Mouse (Mus musculus) lung, embryonic 16.5 days (tissue): ENCODE data around the gene Tbcd. TPM values are rescaled to one million over a fixed set of nuclear protein-coding genes. Genes with fewer than 3 reads are reported as not detected.

ENCODE experiments used
- ATAC-seq: fragments of 200-750 bp; cut with Nextera tagmentation; 2 replicates; pipeline ENCODE4 v1.8.0; 2017; ENCODE audit warnings: low read depth, mild to moderate bottlenecking, moderate library complexity
- H3K27ac ChIP-seq: fragments of 300-500 bp; sonication (generic); 2 replicates; pipeline ENCODE4 v1.5.1; 2014; ENCODE audit warnings: mild to moderate bottlenecking, control low read depth, low read length
- H3K27me3 ChIP-seq: fragments of 300-500 bp; sonication (generic); 2 replicates; pipeline ENCODE4 v1.6.1; 2014; ENCODE audit warnings: low read depth, low read length, mixed read lengths; ENCODE audit not compliant: control insufficient read depth, insufficient read depth
- H3K36me3 ChIP-seq: fragments of 300-500 bp; sonication (generic); 2 replicates; pipeline ENCODE4 v1.6.1; 2014; ENCODE audit warnings: low read length; ENCODE audit not compliant: control insufficient read depth, insufficient read depth
- H3K4me1 ChIP-seq: fragments of 300-500 bp; sonication (generic); replicated peaks from 2 replicates; pipeline ENCODE4 v1.6.1; 2014; ENCODE audit warnings: low read length, mixed read lengths; ENCODE audit not compliant: control insufficient read depth, insufficient read depth
- H3K4me2 ChIP-seq: fragments of 300-500 bp; sonication (generic); 2 replicates; pipeline ENCODE4 v1.6.1; 2014; ENCODE audit warnings: low read depth, low read length, control low read depth
- H3K4me3 ChIP-seq: fragments of 300-500 bp; sonication (generic); 2 replicates; pipeline ENCODE4 v1.5.1; 2014; ENCODE audit warnings: mild to moderate bottlenecking, low read length, control low read depth
- H3K9ac ChIP-seq: fragments of 300-500 bp; sonication (generic); 2 replicates; pipeline ENCODE4 v1.6.1; 2014; ENCODE audit warnings: low read length, control low read depth
- H3K9me3 ChIP-seq: fragments of 300-500 bp; sonication (generic); 2 replicates; pipeline ENCODE4 v1.6.1; 2016; ENCODE audit warnings: low read length; ENCODE audit not compliant: control insufficient read depth
- WGBS: fragments of 180-500 bp; shearing (Covaris S2); extraction: QIAGEN DNeasy Blood & Tissue Kit; methylation state at CpG from one replicate; pipeline ENCODE4 v1.1.7; 2014; 5-methylcytosine and 5-hydroxymethylcytosine counted together
- polyA plus RNA-seq: library from polyadenylated mRNA; unstranded; fragments of >200 nt; fragmentation: Nextera tagmentation; extraction: Ambion mirVana; gene quantifications from 2 replicates; pipeline ENCODE4 v1.2.1, GENCODE M21; 2015

The Tbcd gene
- polyA plus RNA-seq, 1 experiment from 2014 or later: 31.6 TPM

DNA sequence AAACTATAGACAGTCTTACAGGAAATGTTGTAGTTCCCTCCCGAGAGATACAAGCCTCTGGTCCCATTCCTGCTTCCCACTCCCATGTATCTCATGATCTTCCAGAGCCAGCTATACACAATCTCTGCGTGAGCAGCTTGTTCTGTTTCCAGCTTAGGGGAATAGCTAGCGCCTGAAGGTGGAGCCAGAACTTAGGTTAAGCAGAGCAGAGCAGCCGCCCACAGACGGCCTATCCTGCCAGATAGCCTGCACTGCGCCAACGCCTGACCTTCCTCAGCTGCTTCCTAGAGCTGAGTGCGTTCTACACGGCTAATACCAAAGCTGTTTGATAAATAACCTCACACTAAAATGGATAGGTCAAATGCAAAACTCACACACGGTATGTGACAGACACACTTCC lies 198.2 kb downstream of the Tbcd start:
- H3K27me3 ChIP-seq: no peaks in the 10 kb centered on the region
- ATAC-seq: peak; percentile 47; the same call in 1 of the 2 replicates
- no peak overlapping the region for H3K9ac ChIP-seq
- no peak overlapping the region for H3K27ac ChIP-seq
- H3K4me1 ChIP-seq: 0 out of 2 replicates have a peak, but pooled peaks cover 3% of the 10 kb centered on the region
- H3K36me3 ChIP-seq: 0 out of 2 replicates have a peak, but pooled peaks cover 3% of the 10 kb centered on the region
- no peak overlapping the region for H3K4me2 ChIP-seq
- 47% methylated on average over 10 of the region's 10 CpGs for WGBS
- H3K4me3 ChIP-seq: no peak overlapping the region
- no peaks in the 10 kb centered on the region for H3K9me3 ChIP-seq

DNA sequence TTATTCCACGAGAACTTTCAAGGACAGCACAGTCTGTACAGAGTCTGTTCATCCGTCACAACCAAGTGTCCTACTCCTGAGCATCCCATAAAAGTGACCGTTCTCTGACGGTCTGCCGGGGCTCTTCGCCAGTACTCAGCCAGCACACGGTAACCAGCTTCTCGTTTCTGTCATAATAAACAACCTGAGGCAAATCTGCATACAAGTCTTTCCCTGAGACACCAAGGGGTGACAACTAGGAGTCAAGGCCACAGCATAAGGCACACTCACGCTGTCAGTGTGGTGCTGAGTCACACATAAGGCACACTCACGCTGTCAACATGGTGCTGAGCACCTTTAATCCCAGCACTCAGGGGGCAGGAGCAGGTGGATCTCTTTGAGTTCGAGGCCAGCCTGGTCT lies 198.9 kb downstream of the Tbcd start:
- Histone ChIP-seq H3K9me3 (no peaks in the 10 kb centered on the region), H3K9ac (no peak overlapping the region), H3K27ac (no peak overlapping the region), H3K36me3 (0 out of 2 replicates have a peak, but pooled peaks cover 3% of the 10 kb centered on the region), H3K4me1 (0 out of 2 replicates have a peak, but pooled peaks cover 3% of the 10 kb centered on the region), H3K4me3 (no peak overlapping the region), H3K4me2 (no peak overlapping the region), H3K27me3 (no peaks in the 10 kb centered on the region)
- no peak for ATAC-seq
- WGBS: 86% methylated on average over 11 of the region's 11 CpGs

DNA sequence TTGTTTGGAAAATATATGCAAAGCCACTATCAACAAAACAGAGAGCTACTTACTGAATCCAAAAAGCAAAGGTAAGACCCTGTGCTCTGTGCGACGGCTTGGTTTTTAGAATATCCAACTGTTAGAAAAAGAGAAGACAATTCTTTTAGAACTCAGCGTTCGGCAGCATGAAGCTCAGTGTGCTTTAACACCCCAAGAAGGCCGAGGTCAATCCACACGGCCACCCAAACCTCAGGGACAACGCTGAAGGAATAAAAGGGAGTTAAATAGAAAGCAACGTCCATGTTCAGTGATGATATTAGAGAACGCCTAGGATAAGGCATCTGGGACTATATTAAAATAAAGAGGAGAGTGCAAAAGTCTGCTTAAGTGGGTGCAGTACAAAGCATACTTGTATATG lies 199.8 kb downstream of the Tbcd start:
- H3K27ac ChIP-seq: no peak overlapping the region
- H3K4me2 ChIP-seq: no peak overlapping the region
- H3K9me3 ChIP-seq: no peaks in the 10 kb centered on the region
- ATAC-seq: no peak
- H3K4me3 ChIP-seq: no peak overlapping the region
- 0 out of 2 replicates have a peak, but pooled peaks cover 3% of the 10 kb centered on the region for H3K36me3 ChIP-seq
- 92% methylated on average over 9 of the region's 9 CpGs for WGBS
- H3K27me3 ChIP-seq: no peaks in the 10 kb centered on the region
- H3K4me1 ChIP-seq: 0 out of 2 replicates have a peak, but pooled peaks cover 3% of the 10 kb centered on the region
- no peak overlapping the region for H3K9ac ChIP-seq

DNA sequence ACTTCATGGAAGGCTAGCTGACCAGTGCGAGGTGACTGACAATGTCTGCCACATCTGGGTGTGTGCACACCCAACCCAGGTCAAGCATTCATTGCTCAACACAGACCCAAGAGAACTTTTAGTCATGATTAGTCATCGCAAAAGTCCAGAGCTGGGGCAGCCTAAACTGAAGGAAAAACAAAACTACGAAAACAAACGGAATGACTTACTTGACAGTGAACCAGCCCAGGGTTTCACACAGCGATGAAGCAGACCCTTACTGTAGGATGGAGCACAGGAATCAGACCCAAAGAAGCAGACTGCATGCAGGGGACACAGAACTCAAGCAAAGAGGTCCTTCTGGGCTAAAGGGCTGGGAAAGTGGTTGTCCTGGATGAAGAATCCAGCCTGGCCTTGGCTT lies 200.2 kb downstream of the Tbcd start:
- no peak overlapping the region for H3K4me3 ChIP-seq
- H3K4me1 ChIP-seq: 0 out of 2 replicates have a peak, but pooled peaks cover 3% of the 10 kb centered on the region
- H3K27me3 ChIP-seq: no peaks in the 10 kb centered on the region
- no peak overlapping the region for H3K27ac ChIP-seq
- ATAC-seq: no peak
- H3K9me3 ChIP-seq: no peaks in the 10 kb centered on the region
- no peak overlapping the region for H3K9ac ChIP-seq
- 96% methylated on average over 5 of the region's 5 CpGs for WGBS
- 0 out of 2 replicates have a peak, but pooled peaks cover 3% of the 10 kb centered on the region for H3K36me3 ChIP-seq
- H3K4me2 ChIP-seq: no peak overlapping the region

DNA sequence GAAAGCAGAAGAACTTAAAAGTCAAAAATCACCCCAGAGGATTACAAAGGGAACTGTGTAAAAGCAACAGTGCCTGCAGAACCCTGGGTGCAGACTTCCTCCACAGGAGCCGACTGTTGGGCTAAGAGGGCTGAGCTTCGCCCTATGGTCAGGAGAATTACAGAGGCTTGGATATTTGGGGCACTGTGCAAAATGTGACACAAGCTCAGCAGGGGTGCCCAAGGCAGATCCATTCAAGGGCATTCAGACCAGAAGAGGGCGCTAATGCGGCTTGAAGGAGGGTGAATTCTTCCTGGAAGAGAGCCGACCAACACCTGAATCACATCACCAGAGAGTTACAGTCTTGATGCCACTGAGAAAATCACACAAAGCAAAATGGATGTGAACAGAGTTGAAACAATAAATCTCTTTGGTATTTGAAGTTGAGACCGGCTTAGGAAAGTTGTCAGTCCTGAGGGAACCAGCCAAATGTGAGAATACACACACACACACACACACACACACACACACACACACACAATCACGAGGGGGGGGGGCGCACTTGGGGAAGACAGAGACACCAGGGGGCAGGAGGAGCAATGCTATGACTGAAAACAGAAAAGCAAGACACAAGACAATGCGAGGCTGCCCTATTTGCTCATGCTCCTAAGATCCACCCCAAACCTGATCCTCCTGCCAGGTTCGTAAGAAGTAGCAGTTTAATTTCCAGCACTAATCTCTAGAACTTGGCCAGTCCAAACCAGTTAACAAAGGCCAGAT lies 201.0 kb downstream of the Tbcd start:
- 51% methylated on average over 10 of the region's 10 CpGs for WGBS
- no peak overlapping the region for H3K4me2 ChIP-seq
- H3K4me1 ChIP-seq: 0 out of 2 replicates have a peak, but pooled peaks cover 3% of the 10 kb centered on the region
- ATAC-seq: no peak
- H3K9ac ChIP-seq: no peak overlapping the region
- no peak overlapping the region for H3K27ac ChIP-seq
- H3K36me3 ChIP-seq: 0 out of 2 replicates have a peak, but pooled peaks cover 3% of the 10 kb centered on the region
- H3K4me3 ChIP-seq: no peak overlapping the region
- H3K27me3 ChIP-seq: no peaks in the 10 kb centered on the region
- H3K9me3 ChIP-seq: no peaks in the 10 kb centered on the region

DNA sequence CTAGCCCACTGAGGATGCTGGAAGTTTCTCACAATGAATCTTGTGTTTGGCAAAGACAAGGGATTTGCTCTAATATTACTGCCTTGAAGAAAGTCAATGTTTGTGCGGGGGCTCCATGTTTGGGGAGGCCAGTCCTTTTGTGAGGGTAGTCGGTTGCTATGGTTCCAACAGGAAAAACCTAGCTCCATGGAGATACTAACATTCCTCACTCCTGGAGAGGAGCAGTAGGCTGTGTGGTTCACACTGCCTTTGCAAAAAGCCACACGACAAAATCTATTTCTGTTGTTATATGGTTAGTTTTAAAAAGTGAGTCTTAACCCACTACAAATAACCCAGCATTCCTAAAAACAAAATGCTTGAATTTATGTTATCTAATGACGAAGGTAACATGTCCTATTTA lies 201.9 kb downstream of the Tbcd start:
- Histone ChIP-seq H3K4me3 (no peak overlapping the region), H3K27me3 (no peaks in the 10 kb centered on the region), H3K9me3 (no peaks in the 10 kb centered on the region), H3K27ac (no peak overlapping the region), H3K4me2 (no peak overlapping the region), H3K9ac (no peak overlapping the region), H3K4me1 (0 out of 2 replicates have a peak, but pooled peaks cover 3% of the 10 kb centered on the region), H3K36me3 (0 out of 2 replicates have a peak, but pooled peaks cover 3% of the 10 kb centered on the region)
- ATAC-seq: no peak
- WGBS: 75% methylated on average over 4 of the region's 4 CpGs

DNA sequence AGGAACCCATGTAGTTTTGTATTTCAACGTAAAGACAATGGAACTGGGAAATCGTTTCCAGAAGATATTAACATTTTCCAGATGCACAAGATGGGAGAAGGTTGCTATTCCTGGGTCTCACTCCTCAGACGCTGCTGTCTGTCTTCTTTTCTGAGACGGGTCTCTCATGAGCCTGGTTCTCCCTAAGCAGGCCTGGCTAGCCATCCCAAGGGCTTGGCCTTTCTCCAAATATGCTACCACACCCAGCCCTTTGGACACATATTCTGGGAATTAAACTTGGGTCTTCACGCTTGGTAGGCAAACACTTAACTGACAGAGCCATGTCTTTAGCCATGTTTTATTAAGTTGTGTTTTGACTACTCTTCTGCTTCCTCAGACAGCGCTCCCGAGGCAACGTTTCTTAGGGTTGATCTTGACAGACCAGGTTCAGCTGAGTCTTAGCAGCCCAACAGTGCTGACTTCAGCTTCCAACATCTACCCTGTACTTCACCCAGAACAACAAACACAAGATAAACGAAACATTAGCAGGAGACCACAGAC lies 202.7 kb downstream of the Tbcd start:
- Histone ChIP-seq H3K27ac (no peak overlapping the region), H3K27me3 (no peaks in the 10 kb centered on the region), H3K9me3 (no peaks in the 10 kb centered on the region), H3K4me1 (0 out of 2 replicates have a peak, but pooled peaks cover 3% of the 10 kb centered on the region), H3K4me3 (no peak overlapping the region), H3K36me3 (0 out of 2 replicates have a peak, but pooled peaks cover 3% of the 10 kb centered on the region), H3K9ac (no peak overlapping the region), H3K4me2 (no peak overlapping the region)
- ATAC-seq: no peak
- 72% methylated on average over 9 of the region's 9 CpGs for WGBS

DNA sequence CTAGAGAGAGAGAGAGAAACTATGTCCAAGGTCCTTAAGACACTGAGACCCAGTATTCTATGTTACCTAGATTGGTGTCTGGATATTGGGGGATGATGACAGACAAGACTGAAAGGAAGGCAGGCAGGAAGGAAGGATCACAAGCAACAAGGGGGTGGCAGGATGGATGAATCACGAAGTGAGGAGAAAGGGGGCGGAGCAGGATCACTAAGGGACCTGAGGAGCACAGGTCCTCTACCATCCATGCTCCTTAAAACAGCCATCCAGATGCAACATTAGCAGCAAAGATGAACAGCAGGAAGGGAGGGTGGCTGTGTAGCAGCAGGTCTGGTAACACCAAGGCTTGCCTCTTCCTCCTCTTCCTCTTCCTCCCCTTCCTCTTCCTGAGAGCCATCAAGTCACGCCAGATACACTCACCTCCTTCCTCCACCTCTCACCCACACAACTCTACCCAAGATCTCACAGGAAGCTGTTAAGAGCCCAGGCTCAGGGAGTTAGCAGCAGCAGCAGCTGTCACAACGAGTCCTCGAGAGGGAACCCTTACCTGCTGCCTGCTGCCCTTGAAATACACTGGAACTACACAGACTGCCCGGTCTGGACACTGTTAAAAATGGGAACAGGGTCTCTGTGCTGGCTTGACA lies 203.5 kb downstream of the Tbcd start:
- no peaks in the 10 kb centered on the region for H3K9me3 ChIP-seq
- no peak overlapping the region for H3K4me2 ChIP-seq
- no peak overlapping the region for H3K9ac ChIP-seq
- H3K27me3 ChIP-seq: no peaks in the 10 kb centered on the region
- H3K4me1 ChIP-seq: 0 out of 2 replicates have a peak, but pooled peaks cover 3% of the 10 kb centered on the region
- H3K4me3 ChIP-seq: no peak overlapping the region
- no peak overlapping the region for H3K27ac ChIP-seq
- 48% methylated on average over 6 of the region's 6 CpGs for WGBS
- H3K36me3 ChIP-seq: 0 out of 2 replicates have a peak, but pooled peaks cover 3% of the 10 kb centered on the region
- ATAC-seq: no peak
